Mouse (Mus musculus): Measurements from ENCODE around the gene Gjb4. TPM values are rescaled to one million over a fixed set of nuclear protein-coding genes. Genes with fewer than 3 reads are reported as not detected.

Gene Gjb4
- polyA plus RNA-seq, 1 experiment from 2014 or later: 0.15 TPM

DNA sequence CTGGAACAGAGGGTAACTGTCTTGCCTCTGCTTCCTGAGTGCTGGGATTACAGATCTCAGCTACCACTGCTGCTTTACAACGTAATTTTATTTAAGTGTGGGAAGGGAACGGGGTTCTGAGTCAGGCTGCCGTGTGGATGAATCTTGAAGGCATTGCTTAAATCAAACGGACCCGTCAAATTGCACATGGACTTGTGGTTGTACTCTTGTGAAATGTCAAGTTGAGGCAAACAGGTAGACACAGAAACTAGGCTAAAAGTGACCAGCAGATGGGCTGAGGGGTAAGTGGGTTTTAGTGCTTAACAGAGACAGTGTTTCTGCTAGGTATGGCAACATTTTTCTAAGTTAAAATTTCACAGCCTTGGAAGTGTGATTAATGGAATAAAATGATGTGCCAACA lies 16.2 kb downstream of the Gjb4 start:
- Histone ChIP-seq H3K4me2 (no peak overlapping the region), H3K9me3 (no peaks in the 10 kb centered on the region), H3K4me3 (no peak overlapping the region), H3K27ac (no peak overlapping the region), H3K36me3 (replicated peaks) (no peaks in the 10 kb centered on the region), H3K9ac (no peak overlapping the region), H3K27me3 (replicated peaks) (no peaks in the 10 kb centered on the region), H3K4me1 (no peaks in the 10 kb centered on the region)
- whole genome bisulfite sequencing: 89% methylated on average over 5 of the region's 5 CpGs
- ATAC-seq (replicated peaks): no peak

DNA sequence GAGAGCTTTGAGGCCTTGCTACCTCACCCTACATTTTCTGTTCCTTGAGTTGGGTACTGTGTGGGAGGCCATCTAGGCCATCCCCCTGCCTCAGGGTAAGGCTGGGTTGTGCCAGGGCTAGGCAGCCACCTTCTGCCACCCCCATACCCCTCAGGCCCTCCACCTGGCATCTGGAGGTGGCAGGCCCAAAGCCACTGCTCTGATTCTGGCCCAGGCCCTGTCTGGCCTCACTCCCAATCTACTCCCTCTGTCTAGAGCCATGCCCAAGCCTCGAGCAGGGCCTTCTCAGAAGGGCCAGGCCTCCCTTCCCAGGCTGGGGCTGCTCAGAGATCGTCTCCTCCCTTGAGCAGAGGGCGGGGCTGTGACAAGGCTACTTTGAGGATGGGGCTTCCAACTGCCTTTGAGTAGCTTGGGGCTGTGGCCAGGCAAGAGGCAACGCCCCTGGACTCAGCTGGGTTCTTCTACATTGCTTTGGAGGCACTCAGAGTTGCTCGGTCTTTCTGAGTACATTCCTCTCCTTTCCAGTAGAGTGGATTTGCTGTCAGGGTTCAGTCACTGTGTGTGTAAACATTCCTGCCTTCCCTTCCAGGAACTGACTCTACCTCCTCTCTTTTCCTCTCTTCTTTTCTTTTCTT lies 18.9 kb downstream of the Gjb4 start:
- no peak overlapping the region for H3K9ac ChIP-seq

GRCm38 (mm10) chr4:127331171-127331570 lies 22.7 kb downstream of the Gjb4 start:
- Histone ChIP-seq H3K4me2 (peak overlapping the region; percentile 50; the same call in 1 of the 2 replicates), H3K9ac (no peak overlapping the region), H3K4me3 (no peak overlapping the region), H3K36me3 (replicated peaks) (no peaks in the 10 kb centered on the region), H3K27me3 (replicated peaks) (peaks cover 38% of the 10 kb centered on the region), H3K4me1 (peaks cover 21% of the 10 kb centered on the region), H3K27ac (no peak overlapping the region), H3K9me3 (no peaks in the 10 kb centered on the region)
- ATAC-seq (replicated peaks): no peak
- WGBS: 15% methylated on average over 13 of the region's 13 CpGs

More for the DNA sequence above, 18.9 kb downstream of the Gjb4 start:
- Histone ChIP-seq H3K27ac (no peak overlapping the region), H3K27me3 (replicated peaks) (peaks cover 24% of the 10 kb centered on the region), H3K4me2 (no peak overlapping the region), H3K9me3 (no peaks in the 10 kb centered on the region), H3K4me3 (no peak overlapping the region), H3K4me1 (peaks cover 15% of the 10 kb centered on the region), H3K36me3 (replicated peaks) (no peaks in the 10 kb centered on the region)
- 37% methylated on average over 5 of the region's 5 CpGs for WGBS
- ATAC-seq (replicated peaks): no peak

DNA sequence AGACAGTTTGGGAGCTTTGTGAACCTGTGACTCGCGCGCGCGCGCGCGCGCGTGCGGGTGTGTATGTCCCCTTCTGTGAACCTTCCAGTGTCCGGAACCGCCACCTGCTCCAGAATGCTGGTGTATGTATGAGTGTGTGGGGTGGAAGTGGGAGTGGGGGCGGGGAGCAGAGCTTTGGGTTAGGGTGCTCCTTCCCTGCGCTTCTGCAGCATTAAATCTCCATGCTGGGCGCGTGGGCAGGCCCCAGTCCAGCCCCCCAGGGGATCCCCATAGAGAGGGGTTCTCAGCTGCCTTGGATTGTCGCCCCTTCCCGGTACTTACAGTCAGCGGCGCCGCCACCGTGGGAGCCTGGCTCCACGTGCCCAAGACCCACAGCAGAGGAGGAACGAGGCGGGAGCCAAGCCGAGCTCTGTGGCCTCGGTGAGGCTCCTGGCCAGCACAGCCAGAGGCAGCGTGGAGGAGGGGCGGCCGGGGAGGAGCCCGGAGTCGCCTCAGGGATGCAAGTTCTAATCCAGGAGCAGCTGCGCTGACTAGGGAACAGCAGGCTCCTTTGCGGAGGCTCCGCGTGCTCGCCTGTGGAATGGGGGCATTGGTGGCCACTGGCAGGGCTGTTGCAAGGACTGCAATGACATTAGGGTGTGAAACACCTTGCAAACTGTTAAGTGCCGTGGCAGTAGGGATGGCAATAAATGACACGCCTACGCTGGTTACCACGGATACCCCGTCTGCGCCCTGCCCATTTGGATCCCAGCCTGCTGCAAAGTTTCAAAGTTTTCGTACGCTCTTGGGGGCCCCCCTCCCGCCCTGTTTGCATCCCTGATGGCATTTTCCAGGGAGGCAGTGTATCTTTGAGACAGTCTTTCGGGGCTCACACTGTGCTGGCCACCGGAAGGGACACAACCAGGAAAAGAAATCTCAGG lies 23.4 kb downstream of the Gjb4 start, which contains the start of gene Gjb3:
Gene Gjb3 (minus strand): TSS at position 664 of the 920 bp plus-strand sequence.
- WGBS: 1% methylated on average over 49 of the region's 49 CpGs
- Histone ChIP-seq H3K4me3 (peak within 1 kb of the TSS; percentile 24), H3K4me2 (peak within 1 kb of the TSS; percentile 50), H3K9ac (no peak within 1 kb of the TSS), H3K27me3 (replicated peaks) (peaks cover 41% of the 10 kb centered on the region), H3K9me3 (no peaks in the 10 kb centered on the region), H3K27ac (no peak within 1 kb of the TSS), H3K36me3 (replicated peaks) (no peaks in the 10 kb centered on the region), H3K4me1 (peaks cover 21% of the 10 kb centered on the region)
- peak; percentile 38; the same call in 1 of the 2 replicates for ATAC-seq (replicated peaks)

DNA sequence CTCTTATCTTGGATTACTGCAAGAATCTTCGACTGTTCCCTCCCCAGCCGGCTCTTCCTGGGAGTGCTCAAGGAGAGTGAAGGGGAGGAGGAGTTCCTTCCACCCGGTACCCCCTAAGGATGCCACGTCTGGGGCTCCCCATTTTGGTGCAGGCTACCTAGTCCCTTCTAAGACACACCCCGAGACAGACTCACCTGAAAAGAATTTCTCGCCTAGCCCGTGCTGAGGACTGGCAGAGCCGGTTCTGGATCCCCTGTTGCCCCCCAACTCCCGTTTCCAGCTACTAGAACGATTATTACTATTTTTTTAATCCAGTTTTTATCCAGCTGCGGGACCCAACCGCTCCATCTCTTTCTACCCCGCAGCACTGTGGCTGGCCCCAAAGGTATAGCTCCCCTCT lies 24.1 kb downstream of the Gjb4 start:
- peak overlapping the region; percentile 50 for H3K4me2 ChIP-seq
- no peaks in the 10 kb centered on the region for H3K9me3 ChIP-seq
- 3% methylated on average over 13 of the region's 13 CpGs for WGBS
- no peak for ATAC-seq (replicated peaks)
- H3K9ac ChIP-seq: no peak overlapping the region
- no peak overlapping the region for H3K27ac ChIP-seq
- H3K4me3 ChIP-seq: peak overlapping the region; percentile 24
- H3K27me3 ChIP-seq (replicated peaks): peaks cover 44% of the 10 kb centered on the region
- H3K36me3 ChIP-seq (replicated peaks): no peaks in the 10 kb centered on the region
- H3K4me1 ChIP-seq: peaks cover 21% of the 10 kb centered on the region

GRCm38 (mm10) chr4:127329046-127329445 lies 24.8 kb downstream of the Gjb4 start:
- Histone ChIP-seq H3K36me3 (replicated peaks) (no peaks in the 10 kb centered on the region), H3K27ac (no peak overlapping the region), H3K4me3 (no peak overlapping the region), H3K4me2 (no peak overlapping the region), H3K27me3 (replicated peaks) (peaks cover 44% of the 10 kb centered on the region), H3K9ac (no peak overlapping the region), H3K9me3 (no peaks in the 10 kb centered on the region), H3K4me1 (peaks cover 21% of the 10 kb centered on the region)
- ATAC-seq (replicated peaks): no peak
- 23% methylated on average over 3 of the region's 3 CpGs for WGBS

GRCm38 (mm10) chr4:127328378-127328777 lies 25.5 kb downstream of the Gjb4 start:
- Histone ChIP-seq H3K27me3 (replicated peaks) (peaks cover 44% of the 10 kb centered on the region), H3K4me3 (no peak overlapping the region), H3K4me2 (no peak overlapping the region), H3K4me1 (peaks cover 21% of the 10 kb centered on the region), H3K27ac (no peak overlapping the region), H3K9me3 (no peaks in the 10 kb centered on the region), H3K9ac (no peak overlapping the region), H3K36me3 (replicated peaks) (no peaks in the 10 kb centered on the region)
- WGBS: 74% methylated on average over 7 of the region's 7 CpGs
- ATAC-seq (replicated peaks): no peak

GRCm38 (mm10) chr4:127327749-127328148 lies 26.1 kb downstream of the Gjb4 start:
- Histone ChIP-seq H3K27ac (no peak overlapping the region), H3K4me2 (no peak overlapping the region), H3K36me3 (replicated peaks) (no peaks in the 10 kb centered on the region), H3K9ac (no peak overlapping the region), H3K9me3 (no peaks in the 10 kb centered on the region), H3K4me3 (no peak overlapping the region), H3K4me1 (peaks cover 21% of the 10 kb centered on the region), H3K27me3 (replicated peaks) (peaks cover 44% of the 10 kb centered on the region)
- WGBS: 79% methylated on average over 6 of the region's 6 CpGs
- no peak for ATAC-seq (replicated peaks)

DNA sequence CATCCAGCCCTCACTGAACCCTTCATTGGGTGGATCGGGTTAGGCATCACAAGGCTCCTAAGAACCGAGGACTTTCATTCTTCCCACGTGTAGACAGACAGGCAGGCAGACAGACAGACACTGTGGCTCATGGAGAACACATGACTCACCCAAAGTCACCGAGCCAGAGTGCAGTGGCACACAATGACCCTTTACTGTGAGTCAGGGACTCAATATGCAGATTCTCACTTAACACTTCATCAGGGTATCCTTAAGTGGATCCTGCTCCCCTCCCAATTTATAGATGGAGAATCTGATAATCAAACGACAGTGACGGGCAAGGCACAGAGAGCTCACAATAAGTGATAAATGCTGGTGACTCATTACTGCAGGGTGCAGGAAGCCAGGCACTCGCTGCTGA lies 26.6 kb downstream of the Gjb4 start:
- ATAC-seq (replicated peaks): no peak
- peaks cover 43% of the 10 kb centered on the region for H3K27me3 ChIP-seq (replicated peaks)
- H3K27ac ChIP-seq: no peak overlapping the region
- 77% methylated on average over 7 of the region's 7 CpGs for WGBS
- H3K4me2 ChIP-seq: no peak overlapping the region
- no peaks in the 10 kb centered on the region for H3K9me3 ChIP-seq
- H3K9ac ChIP-seq: no peak overlapping the region
- no peak overlapping the region for H3K4me3 ChIP-seq
- peaks cover 21% of the 10 kb centered on the region for H3K4me1 ChIP-seq
- H3K36me3 ChIP-seq (replicated peaks): no peaks in the 10 kb centered on the region

- WGBS: 90% methylated on average over 5 of the region's 5 CpGs
- ATAC-seq (replicated peaks): no peak
Observed at GRCm38 (mm10) chr4:127325276-127325675, 28.6 kb downstream of the Gjb4 start.

GRCm38 (mm10) chr4:127324759-127325158 lies 29.1 kb downstream of the Gjb4 start:
- H3K4me1 ChIP-seq: peaks cover 3% of the 10 kb centered on the region
- no peaks in the 10 kb centered on the region for H3K9me3 ChIP-seq
- no peak overlapping the region for H3K4me3 ChIP-seq
- 6% methylated on average over 6 of the region's 6 CpGs for WGBS
- peak; percentile 67; the same call in 1 of the 2 replicates for ATAC-seq (replicated peaks)
- H3K27ac ChIP-seq: no peak overlapping the region
- no peak overlapping the region for H3K4me2 ChIP-seq
- H3K36me3 ChIP-seq (replicated peaks): no peaks in the 10 kb centered on the region
- no peak overlapping the region for H3K9ac ChIP-seq
- H3K27me3 ChIP-seq (replicated peaks): peaks cover 22% of the 10 kb centered on the region

More at GRCm38 (mm10) chr4:127325276-127325675, 28.6 kb downstream of the Gjb4 start:
- Histone ChIP-seq H3K4me3 (no peak overlapping the region), H3K36me3 (replicated peaks) (no peaks in the 10 kb centered on the region), H3K27me3 (replicated peaks) (peaks cover 23% of the 10 kb centered on the region), H3K9ac (no peak overlapping the region), H3K4me2 (no peak overlapping the region), H3K27ac (no peak overlapping the region), H3K4me1 (peaks cover 9% of the 10 kb centered on the region), H3K9me3 (no peaks in the 10 kb centered on the region)

DNA sequence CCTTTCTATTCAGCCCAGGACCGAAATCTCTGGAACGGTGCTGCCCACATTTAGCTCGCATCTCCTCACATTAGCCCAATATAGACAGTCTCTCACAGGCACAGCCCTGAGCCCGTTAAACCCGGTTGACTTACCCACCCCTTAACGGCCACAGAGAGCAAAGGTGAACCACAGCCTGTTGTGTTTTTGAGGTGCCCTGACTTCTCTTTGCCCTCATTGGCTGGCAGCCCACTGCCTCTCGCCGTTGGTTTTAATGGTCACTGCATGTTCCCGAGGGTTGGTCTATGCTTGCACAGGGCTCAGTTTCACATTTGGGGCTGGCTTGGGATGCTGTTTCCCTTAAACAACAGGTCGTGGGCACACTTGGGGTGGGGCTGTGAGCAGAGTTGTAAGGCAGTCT lies 29.6 kb downstream of the Gjb4 start:
- H3K4me3 ChIP-seq: no peak overlapping the region
- no peak overlapping the region for H3K4me2 ChIP-seq
- peak; percentile 39; the same call in 1 of the 2 replicates for ATAC-seq (replicated peaks)
- no peak overlapping the region for H3K27ac ChIP-seq
- no peaks in the 10 kb centered on the region for H3K36me3 ChIP-seq (replicated peaks)
- H3K27me3 ChIP-seq (replicated peaks): peaks cover 19% of the 10 kb centered on the region
- 77% methylated on average over 10 of the region's 10 CpGs for WGBS
- H3K9ac ChIP-seq: no peak overlapping the region
- no peaks in the 10 kb centered on the region for H3K4me1 ChIP-seq
- H3K9me3 ChIP-seq: no peaks in the 10 kb centered on the region
